Mouse (Mus musculus): ENCODE results near the gene Aspdh.

DNA sequence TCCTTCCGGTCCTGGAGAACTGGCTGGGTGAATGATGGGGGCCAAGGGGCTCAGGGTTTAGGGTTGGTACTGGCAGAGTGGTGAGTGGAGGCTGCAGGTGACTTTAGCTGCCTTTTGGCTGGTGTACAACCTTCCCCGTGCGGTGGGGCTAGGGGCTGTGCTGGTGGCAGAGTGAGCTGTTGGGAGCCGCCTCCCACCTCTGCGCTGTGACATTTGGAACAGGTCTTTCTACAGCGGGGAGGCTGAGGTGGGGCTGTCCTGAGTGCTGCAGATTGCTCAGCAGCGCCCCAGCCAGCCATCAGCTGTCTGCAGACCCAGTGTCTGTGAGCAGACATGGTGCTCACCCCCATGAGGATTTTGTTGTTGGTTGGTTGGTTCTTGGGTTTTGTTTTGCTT lies 19.7 kb upstream of the Aspdh start:
- no peak for TF ChIP-seq CTCF (IDR thresholded peaks at IDR 0.05; ENCODE audit: low read depth)
- TF ChIP-seq EP300 (optimal IDR thresholded peaks at IDR 0.05): no peak
